Mouse (Mus musculus) limb, embryonic 13.5 days (tissue): Measurements from ENCODE around the gene Gm10644. TPM values are rescaled to one million over a fixed set of nuclear protein-coding genes. Genes with fewer than 3 reads are reported as not detected.
A peak's percentile ranks its signal among the peaks of the same experiment; 100 is the strongest.
"Not testable (repeated sequence)": the region's sequence is repeated elsewhere in the genome, so short reads cannot be mapped to it uniquely, and the experiment has no call there.

Source experiments
- ATAC-seq: fragments of 200-750 bp; cut with Nextera tagmentation; 2 replicates; pipeline ENCODE4 v1.8.0; 2017; ENCODE audit warnings: low read depth, moderate number of reproducible peaks, moderate TSS enrichment; ENCODE audit not compliant: low FRiP score
- H3K27ac ChIP-seq: fragments of 300-500 bp; sonication (generic); 2 replicates; pipeline ENCODE4 v1.5.1; 2015; ENCODE audit warnings: inconsistent platforms, mild to moderate bottlenecking, moderate library complexity
- H3K27me3 ChIP-seq: fragments of 300-500 bp; sonication (generic); 2 replicates; pipeline ENCODE4 v1.6.1; 2015; ENCODE audit warnings: mild to moderate bottlenecking, inconsistent platforms
- H3K36me3 ChIP-seq: fragments of 300-500 bp; sonication (generic); 2 replicates; pipeline ENCODE4 v1.6.1; 2015; ENCODE audit warnings: inconsistent platforms, mild to moderate bottlenecking, moderate library complexity
- H3K4me1 ChIP-seq: fragments of 300-500 bp; sonication (generic); 2 replicates; pipeline ENCODE4 v1.6.1; 2015; ENCODE audit warnings: inconsistent platforms
- H3K4me2 ChIP-seq: fragments of 300-500 bp; sonication (generic); replicated peaks from 2 replicates; pipeline ENCODE4 v1.6.1; 2015; ENCODE audit warnings: inconsistent platforms, mild to moderate bottlenecking, moderate library complexity
- H3K4me3 ChIP-seq: fragments of 300-500 bp; sonication (generic); 2 replicates; pipeline ENCODE4 v1.5.1; 2015; ENCODE audit warnings: moderate library complexity, mild to moderate bottlenecking, inconsistent platforms
- H3K9ac ChIP-seq: fragments of 300-500 bp; sonication (generic); 2 replicates; pipeline ENCODE4 v1.6.1; 2015; ENCODE audit warnings: mild to moderate bottlenecking, inconsistent platforms
- H3K9me3 ChIP-seq: fragments of 300-500 bp; sonication (generic); 2 replicates; pipeline ENCODE4 v1.6.1; 2016; ENCODE audit warnings: inconsistent platforms
- WGBS: fragments of 180-500 bp; shearing (Covaris S2); methylation state at CpG from one replicate; pipeline ENCODE4 v1.1.7; 2015; 5-methylcytosine and 5-hydroxymethylcytosine counted together
- polyA plus RNA-seq: library from polyadenylated mRNA; unstranded; fragments of >200 nt; fragmentation: Nextera tagmentation; extraction: Ambion mirVana; gene quantifications from 2 replicates; pipeline ENCODE4 v1.2.1, GENCODE M21; 2015

Gene Gm10644
- polyA plus RNA-seq, 1 experiment from 2014 or later = 0.43 TPM

DNA sequence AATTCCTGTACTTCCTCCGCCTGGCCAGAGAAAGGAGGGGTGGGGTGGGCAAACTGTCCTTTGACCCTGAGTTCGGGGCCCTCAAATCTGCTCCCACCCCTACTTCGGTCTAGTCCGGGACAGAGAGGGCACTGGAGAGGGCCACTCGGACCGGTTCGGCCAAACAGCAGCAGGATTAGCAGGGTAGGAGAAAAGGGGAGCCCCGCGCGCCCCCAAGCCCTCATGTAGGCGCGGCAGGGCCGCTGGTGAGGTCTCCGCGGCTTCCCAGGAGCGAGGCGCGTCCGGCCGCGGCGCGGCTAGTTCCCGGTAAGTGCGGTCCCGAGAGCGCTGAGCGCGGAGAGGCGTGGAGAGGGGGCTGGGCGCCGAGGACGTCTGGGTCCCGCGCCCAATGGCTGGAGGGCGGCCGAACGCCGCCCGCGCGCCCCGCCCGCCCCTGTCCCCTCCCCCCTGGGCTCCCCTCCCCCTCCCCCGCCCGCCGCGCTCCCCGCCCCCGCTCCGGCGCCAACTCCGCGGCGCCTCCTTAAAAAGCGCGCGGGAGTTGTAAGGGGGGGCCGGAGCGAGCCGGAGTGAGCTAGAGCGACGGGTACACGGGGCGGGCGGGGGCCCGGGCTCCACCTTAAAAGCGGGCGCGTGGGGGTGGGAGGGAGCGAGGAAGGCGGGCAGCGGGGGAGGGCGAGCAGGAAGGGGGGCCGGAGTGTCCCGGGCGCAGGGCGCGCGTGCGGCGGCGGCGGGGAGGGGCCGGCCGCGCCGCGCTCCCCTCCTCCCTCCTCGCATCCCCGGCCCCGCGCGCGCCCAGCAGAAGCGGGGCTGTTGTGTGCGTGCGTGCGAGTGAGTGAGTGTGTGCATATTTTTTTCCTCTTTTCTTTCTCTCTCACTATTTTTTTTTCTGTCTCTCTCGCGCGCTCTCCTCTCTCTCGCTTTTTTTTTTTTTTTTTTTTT, 41.8 kb upstream of the Gm10644 start:
- Histone ChIP-seq H3K4me2 (peak overlapping the region; percentile 85), H3K9ac (peak overlapping the region; percentile 95), H3K27me3 (0 out of 2 replicates have a peak, but pooled peaks cover 12% of the 10 kb centered on the region), H3K36me3 (peaks cover 54% of the 10 kb centered on the region), H3K4me3 (peak overlapping the region; percentile 78), H3K4me1 (peaks cover 38% of the 10 kb centered on the region), H3K27ac (peak overlapping the region; percentile 98), H3K9me3 (no peaks in the 10 kb centered on the region)
- 0% methylated on average over 38 of the region's 103 CpGs for WGBS
- peak; percentile 79 for ATAC-seq

GRCm38 (mm10) chr8:83995973-83996372, 41.0 kb upstream of the Gm10644 start:
- 0 out of 2 replicates have a peak, but pooled peaks cover 7% of the 10 kb centered on the region for H3K27me3 ChIP-seq
- H3K9me3 ChIP-seq = no peaks in the 10 kb centered on the region
- H3K4me1 ChIP-seq = peaks cover 29% of the 10 kb centered on the region
- H3K9ac ChIP-seq = peak overlapping the region; percentile 95
- H3K4me2 ChIP-seq = peak overlapping the region; percentile 85
- peaks cover 54% of the 10 kb centered on the region for H3K36me3 ChIP-seq
- H3K4me3 ChIP-seq = peak overlapping the region; percentile 78
- ATAC-seq = no peak
- 12% methylated on average over 12 of the region's 12 CpGs for WGBS
- peak overlapping the region; percentile 98; the same call in 1 of the 2 replicates for H3K27ac ChIP-seq

GRCm38 (mm10) chr8:83994030-83994429, 39.0 kb upstream of the Gm10644 start:
- Histone ChIP-seq H3K36me3 (peaks cover 57% of the 10 kb centered on the region), H3K4me1 (peaks cover 12% of the 10 kb centered on the region), H3K27me3 (no peaks in the 10 kb centered on the region), H3K9ac (no peak overlapping the region), H3K27ac (no peak overlapping the region), H3K4me2 (no peak overlapping the region), H3K4me3 (no peak overlapping the region), H3K9me3 (no peaks in the 10 kb centered on the region)
- 85% methylated on average over 3 of the region's 3 CpGs for WGBS
- no peak for ATAC-seq

- 83% methylated on average over 2 of the region's 2 CpGs for WGBS
- Histone ChIP-seq H3K27me3 (no peaks in the 10 kb centered on the region), H3K4me2 (no peak overlapping the region), H3K4me3 (no peak overlapping the region), H3K36me3 (peaks cover 71% of the 10 kb centered on the region), H3K9ac (no peak overlapping the region), H3K4me1 (peaks cover 8% of the 10 kb centered on the region), H3K9me3 (no peaks in the 10 kb centered on the region), H3K27ac (no peak overlapping the region)
- ATAC-seq = no peak
These were observed 37.5 kb upstream of the Gm10644 start for GRCm38 (mm10) chr8:83992488-83992887.

DNA sequence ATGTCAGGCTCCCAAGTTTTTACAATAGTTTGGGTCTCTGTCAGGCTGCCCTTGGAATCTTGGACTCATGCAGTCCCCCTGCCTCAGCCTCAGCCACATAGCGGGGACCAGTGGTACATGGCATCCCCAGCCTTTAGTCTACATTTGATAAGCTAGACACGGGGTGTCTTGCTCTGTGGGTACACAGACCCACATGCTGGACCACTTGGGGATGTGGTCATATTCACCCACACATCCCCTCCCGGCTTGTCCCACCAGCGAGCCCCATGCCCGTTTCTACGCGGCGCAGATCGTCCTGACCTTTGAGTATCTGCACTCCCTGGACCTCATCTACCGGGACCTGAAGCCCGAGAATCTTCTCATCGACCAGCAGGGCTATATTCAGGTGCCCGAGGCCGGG, 35.2 kb upstream of the Gm10644 start:
- ATAC-seq = no peak
- Histone ChIP-seq H3K27me3 (no peaks in the 10 kb centered on the region), H3K4me2 (no peak overlapping the region), H3K27ac (no peak overlapping the region), H3K4me3 (no peak overlapping the region), H3K4me1 (no peaks in the 10 kb centered on the region), H3K36me3 (peaks cover 93% of the 10 kb centered on the region), H3K9ac (no peak overlapping the region), H3K9me3 (no peaks in the 10 kb centered on the region)
- 94% methylated on average over 14 of the region's 14 CpGs for WGBS

- Histone ChIP-seq H3K27ac (no peak overlapping the region), H3K9me3 (no peaks in the 10 kb centered on the region), H3K4me3 (no peak overlapping the region), H3K27me3 (no peaks in the 10 kb centered on the region), H3K4me1 (no peaks in the 10 kb centered on the region), H3K4me2 (no peak overlapping the region), H3K36me3 (peaks cover 93% of the 10 kb centered on the region), H3K9ac (no peak overlapping the region)
- WGBS = 89% methylated on average over 7 of the region's 7 CpGs
- ATAC-seq = no peak
These were observed 34.2 kb upstream of the Gm10644 start for GRCm38 (mm10) chr8:83989243-83989642.

GRCm38 (mm10) chr8:83983222-83983621, 28.2 kb upstream of the Gm10644 start:
- 88% methylated on average over 2 of the region's 2 CpGs for WGBS
- H3K9me3 ChIP-seq, H3K27me3 ChIP-seq, H3K4me3 ChIP-seq, H3K4me1 ChIP-seq, H3K4me2 ChIP-seq, H3K27ac ChIP-seq, H3K9ac ChIP-seq, ATAC-seq: not testable (repeated sequence)
- H3K36me3 ChIP-seq = peaks cover 92% of the 10 kb centered on the region

DNA sequence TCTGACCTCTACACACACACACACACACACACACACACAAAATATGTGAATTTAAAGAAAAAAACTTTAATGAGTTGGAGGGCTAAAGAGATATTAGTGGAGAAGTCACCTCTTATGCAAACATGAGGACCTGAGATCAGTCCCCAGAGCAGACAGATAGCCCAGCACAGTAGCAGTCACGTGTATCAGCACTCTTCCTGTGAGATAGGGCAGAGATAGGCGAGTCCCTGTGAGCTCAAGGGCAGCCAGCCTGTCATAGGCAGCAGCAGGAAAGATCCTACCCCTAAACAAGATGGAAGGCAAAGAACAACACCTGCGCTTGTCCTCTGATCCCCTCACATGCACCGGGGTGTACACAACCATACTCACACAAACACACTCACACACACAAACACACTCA, 27.4 kb upstream of the Gm10644 start:
- Histone ChIP-seq H3K9ac (no peak overlapping the region), H3K9me3 (no peaks in the 10 kb centered on the region), H3K4me1 (peaks cover 11% of the 10 kb centered on the region), H3K36me3 (peaks cover 88% of the 10 kb centered on the region), H3K4me3 (no peak overlapping the region), H3K4me2 (no peak overlapping the region), H3K27me3 (no peaks in the 10 kb centered on the region), H3K27ac (no peak overlapping the region)
- 91% methylated on average over 4 of the region's 4 CpGs for WGBS
- no peak for ATAC-seq

- WGBS = 94% methylated on average over 7 of the region's 7 CpGs
- H3K4me1 ChIP-seq = peaks cover 20% of the 10 kb centered on the region
- H3K27ac ChIP-seq = no peak overlapping the region
- H3K4me3 ChIP-seq = no peak overlapping the region
- ATAC-seq = no peak
- H3K36me3 ChIP-seq = peaks cover 79% of the 10 kb centered on the region
- H3K9ac ChIP-seq = no peak overlapping the region
- H3K27me3 ChIP-seq = no peaks in the 10 kb centered on the region
- H3K9me3 ChIP-seq = no peaks in the 10 kb centered on the region
- no peak overlapping the region for H3K4me2 ChIP-seq
These were observed 26.5 kb upstream of the Gm10644 start for GRCm38 (mm10) chr8:83981533-83981932.

DNA sequence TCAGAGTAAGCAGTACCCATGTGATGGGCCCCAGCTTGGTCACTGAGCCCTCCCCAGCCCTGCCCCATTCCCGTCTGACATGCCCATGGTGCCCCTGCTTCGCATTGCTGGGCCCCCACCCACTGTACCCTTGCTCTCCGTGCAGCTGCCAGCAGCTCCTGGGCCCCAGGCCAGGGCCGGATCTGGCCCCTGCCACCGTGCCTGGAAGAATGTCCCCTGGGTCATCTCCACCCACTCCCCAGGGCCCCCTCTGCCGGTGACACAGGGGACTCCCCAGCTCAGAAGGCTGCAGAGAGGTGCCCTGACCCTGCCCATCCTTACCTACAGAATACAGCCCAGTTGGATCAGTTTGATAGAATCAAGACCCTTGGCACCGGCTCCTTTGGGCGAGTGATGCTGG, 25.8 kb upstream of the Gm10644 start:
- no peaks in the 10 kb centered on the region for H3K9me3 ChIP-seq
- no peak overlapping the region for H3K4me3 ChIP-seq
- 81% methylated on average over 8 of the region's 8 CpGs for WGBS
- ATAC-seq = no peak
- H3K4me2 ChIP-seq = no peak overlapping the region
- H3K27ac ChIP-seq = no peak overlapping the region
- no peak overlapping the region for H3K9ac ChIP-seq
- H3K4me1 ChIP-seq = peaks cover 23% of the 10 kb centered on the region
- no peaks in the 10 kb centered on the region for H3K27me3 ChIP-seq
- H3K36me3 ChIP-seq = peaks cover 72% of the 10 kb centered on the region

DNA sequence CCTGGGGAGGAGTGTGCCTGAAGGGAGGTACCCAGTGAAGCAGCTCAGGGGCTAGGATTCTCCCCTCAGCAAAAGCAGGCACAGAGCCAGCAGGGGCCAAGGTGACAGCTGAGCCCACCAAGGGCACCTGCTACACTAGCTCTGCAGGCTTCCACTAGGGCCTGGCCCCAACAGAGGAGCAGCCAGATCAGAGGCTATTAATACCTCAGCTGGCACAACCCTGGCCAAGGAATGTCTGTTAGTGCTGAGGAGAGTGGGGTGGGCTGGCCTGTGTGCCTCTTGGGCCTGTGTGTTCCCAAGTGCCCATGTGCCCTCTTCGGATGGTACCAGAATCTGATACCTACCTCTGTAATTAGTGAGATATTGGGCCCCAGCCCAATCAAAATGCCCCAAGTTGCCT, 25.2 kb upstream of the Gm10644 start:
- no peak overlapping the region for H3K27ac ChIP-seq
- ATAC-seq = 0 out of 2 replicates have a peak, but pooled peaks have one; percentile 24
- 92% methylated on average over 1 of the region's 1 CpGs for WGBS
- H3K27me3 ChIP-seq = no peaks in the 10 kb centered on the region
- H3K4me3 ChIP-seq = no peak overlapping the region
- H3K4me1 ChIP-seq = peaks cover 23% of the 10 kb centered on the region
- H3K4me2 ChIP-seq = no peak overlapping the region
- no peak overlapping the region for H3K9ac ChIP-seq
- no peaks in the 10 kb centered on the region for H3K9me3 ChIP-seq
- H3K36me3 ChIP-seq = peaks cover 66% of the 10 kb centered on the region

- no peak overlapping the region for H3K4me3 ChIP-seq
- H3K36me3 ChIP-seq = peaks cover 48% of the 10 kb centered on the region
- no peak overlapping the region for H3K9ac ChIP-seq
These were observed 23.2 kb upstream of the Gm10644 start for GRCm38 (mm10) chr8:83978200-83978599.

More at GRCm38 (mm10) chr8:83978200-83978599, 23.2 kb upstream of the Gm10644 start:
- Histone ChIP-seq H3K4me1 (peaks cover 37% of the 10 kb centered on the region), H3K27me3 (no peaks in the 10 kb centered on the region), H3K9me3 (no peaks in the 10 kb centered on the region), H3K4me2 (peak overlapping the region; percentile 19; the same call in 1 of the 2 replicates), H3K27ac (no peak overlapping the region)
- ATAC-seq = no peak
- 70% methylated on average over 9 of the region's 9 CpGs for WGBS
